Mouse (Mus musculus): ENCODE data around the gene Fbxl12.

The Fbxl12 gene

DNA sequence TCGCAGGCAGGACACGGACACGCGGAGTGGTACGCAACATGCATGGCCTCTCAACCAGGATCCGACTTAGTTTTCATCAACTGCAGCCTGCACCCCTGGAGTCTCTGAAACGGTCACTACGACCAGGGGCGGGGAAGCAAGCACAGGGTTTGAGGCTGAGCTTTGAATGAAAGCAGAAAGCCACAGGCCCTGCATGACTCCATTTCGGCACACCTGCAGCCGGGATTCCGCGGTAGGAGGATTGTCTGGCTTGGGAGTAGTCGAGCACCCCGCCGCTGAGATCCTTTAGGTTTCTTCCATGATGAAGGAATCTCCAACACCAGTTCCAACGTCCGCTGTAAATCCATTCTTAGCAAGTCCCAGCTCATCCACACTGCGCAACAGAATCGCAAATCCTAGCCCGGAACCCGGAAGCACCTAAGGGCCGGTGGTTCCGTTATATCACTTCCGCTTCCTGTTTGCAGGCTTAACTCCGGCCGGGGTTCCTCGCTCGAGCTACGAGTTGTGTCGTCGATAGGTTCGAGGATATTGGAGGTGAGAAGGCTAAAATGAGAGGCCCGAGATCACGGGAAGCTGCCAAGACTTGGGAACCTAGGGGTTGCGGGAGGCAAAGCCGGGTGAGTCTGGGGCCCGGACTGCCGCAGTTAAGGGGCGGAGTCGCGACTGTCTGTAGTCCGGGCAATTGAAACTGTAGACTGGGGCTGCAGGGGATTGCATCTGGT lies at the start of gene Fbxl12:
TSS of gene Fbxl12 (minus strand) at position 408 of the 722 bp plus-strand sequence.
- DNase-seq (ENCODE audit: low spot score in 2 of 2): peak; percentile 81 to 82

DNA sequence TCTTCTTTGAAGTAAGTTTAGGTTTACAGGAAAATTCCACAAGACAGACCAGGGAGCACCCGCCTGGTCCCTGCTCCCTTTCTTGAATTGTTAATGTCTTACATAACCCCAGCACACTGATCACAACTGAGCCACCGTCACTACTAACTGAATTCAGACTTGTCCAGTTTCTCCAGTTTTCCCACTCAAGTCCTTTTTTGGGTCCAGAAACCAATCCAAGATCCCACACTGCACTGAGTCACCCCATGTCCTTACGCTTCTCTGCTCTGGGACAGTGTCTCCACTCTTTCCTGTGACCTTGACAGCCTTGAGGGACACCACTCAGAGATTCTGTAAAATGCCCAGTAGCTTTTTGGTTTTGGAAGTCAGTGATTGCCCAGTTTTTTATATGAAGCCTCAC lies 48.3 kb upstream of the Fbxl12 start:
- DNase-seq (ENCODE audit: low spot score in 2 of 2): no peak

DNA sequence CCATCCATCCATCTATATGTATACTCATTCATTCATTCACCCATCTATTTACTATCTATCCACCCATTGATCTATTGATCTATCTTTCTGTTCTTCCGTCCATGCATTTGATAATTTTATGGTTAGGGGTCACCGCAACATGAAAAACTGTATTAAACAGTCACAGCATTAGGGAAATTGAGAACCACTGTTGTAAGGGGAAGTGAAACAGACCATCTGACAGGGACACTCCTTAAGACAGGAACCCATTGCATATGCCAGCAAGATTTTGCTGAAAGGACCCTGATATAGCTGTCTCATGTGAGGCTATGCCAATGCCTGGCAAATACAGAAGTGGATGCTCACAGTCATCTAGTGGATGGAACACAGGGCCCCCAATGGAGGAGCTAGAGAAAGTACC lies 45.9 kb upstream of the Fbxl12 start:
- DNase-seq (ENCODE audit: low spot score in 2 of 2): peak in 1 of 2 experiments; percentile 7

DNA sequence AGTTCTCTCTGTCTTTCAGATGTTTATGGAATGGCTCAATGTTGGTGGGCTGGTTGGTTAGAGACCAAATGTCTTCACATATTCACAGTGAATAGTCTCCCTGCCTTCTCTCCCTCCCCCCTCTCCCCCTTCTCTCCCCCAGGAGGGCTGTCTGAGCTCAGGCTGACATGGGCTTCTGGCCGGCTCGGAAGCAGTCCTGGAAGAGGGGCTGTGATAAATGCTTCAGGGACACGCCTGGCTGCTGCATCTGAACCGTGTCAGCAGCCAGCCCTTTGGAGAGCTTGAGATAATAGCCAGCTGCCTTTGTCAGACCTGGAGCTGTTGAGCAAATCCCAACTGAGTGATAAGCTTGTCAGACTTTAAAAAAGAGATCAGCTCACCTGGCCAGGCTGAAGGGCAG lies 45.3 kb upstream of the Fbxl12 start:
- no peak for DNase-seq (ENCODE audit: low spot score in 2 of 2)

DNA sequence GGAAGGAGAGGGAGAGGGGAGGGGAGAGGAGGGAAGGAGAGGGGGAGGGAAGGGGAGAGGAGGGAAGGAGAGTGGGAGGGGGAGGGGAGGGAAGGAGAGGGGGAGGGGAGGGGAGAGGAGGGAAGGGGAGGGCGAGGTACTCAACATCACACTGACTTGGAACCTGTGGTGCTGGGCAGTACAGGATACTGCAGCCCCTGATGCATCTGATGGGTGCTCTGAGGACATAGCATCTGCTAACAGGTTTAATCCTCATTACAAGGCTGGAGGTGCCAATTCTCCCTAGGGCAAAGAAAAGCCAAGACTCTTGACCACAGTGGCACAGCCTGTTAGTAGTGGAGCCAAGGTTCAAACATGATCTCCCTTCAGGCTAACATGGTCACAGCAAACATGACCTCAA lies 44.8 kb upstream of the Fbxl12 start:
- no peak for DNase-seq (ENCODE audit: low spot score in 2 of 2)

DNA sequence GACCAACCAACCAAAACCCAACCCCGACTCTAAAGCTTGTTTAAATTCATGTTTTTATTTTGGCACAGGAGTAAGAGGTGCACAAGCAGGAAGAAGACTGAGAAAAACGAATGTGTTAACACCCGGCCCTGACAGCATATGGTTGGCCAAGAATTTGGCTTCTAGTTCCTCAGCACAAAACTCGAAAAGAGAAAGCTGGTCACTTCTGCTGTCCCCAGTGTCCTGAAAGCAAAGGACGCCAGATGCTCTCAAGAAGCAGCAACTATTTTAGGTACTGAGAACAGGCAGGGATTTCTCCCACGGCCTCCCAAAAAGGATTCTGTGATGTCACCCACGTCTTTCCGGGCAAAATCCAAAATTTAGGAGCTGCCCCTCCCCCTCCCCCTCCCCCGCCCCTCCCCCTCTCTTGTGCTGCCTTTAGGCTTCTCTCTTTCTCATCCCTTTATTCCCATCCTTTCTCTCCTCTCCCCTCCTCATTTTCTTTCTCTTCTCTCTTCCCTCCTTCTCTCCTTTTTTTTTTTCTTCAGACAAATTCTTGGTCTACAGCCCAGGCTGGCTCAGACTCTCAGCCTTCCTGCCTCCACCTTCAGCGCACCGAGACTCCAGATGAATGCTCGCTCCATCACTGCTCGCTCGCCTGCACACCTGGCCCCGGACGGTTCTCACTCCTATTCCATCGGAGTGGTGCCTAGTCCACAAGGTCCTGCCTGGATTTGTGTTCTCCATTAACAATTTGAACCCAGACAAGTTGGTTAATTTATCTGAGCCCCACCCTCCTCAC lies 40.7 kb upstream of the Fbxl12 start:
- DNase-seq (ENCODE audit: low spot score in 2 of 2): peak in 1 of 2 experiments; percentile 13

DNA sequence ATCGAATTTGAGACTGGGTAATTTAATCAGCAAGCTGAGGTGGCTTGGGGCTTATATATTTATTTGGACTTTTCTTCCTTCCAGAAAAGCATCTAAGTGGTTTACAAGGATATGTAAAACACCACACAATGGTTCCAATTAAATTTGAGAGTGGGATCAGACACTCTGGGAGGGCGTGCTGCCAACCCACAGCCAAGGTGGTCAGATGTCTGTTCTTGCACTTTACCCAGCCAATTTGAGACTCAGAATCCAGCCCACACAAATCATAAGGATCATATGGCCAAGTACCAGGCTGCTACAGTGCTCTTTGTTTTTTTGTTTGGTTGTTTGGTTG lies 37.8 kb upstream of the Fbxl12 start:
- DNase-seq (ENCODE audit: low spot score in 2 of 2): no peak

DNA sequence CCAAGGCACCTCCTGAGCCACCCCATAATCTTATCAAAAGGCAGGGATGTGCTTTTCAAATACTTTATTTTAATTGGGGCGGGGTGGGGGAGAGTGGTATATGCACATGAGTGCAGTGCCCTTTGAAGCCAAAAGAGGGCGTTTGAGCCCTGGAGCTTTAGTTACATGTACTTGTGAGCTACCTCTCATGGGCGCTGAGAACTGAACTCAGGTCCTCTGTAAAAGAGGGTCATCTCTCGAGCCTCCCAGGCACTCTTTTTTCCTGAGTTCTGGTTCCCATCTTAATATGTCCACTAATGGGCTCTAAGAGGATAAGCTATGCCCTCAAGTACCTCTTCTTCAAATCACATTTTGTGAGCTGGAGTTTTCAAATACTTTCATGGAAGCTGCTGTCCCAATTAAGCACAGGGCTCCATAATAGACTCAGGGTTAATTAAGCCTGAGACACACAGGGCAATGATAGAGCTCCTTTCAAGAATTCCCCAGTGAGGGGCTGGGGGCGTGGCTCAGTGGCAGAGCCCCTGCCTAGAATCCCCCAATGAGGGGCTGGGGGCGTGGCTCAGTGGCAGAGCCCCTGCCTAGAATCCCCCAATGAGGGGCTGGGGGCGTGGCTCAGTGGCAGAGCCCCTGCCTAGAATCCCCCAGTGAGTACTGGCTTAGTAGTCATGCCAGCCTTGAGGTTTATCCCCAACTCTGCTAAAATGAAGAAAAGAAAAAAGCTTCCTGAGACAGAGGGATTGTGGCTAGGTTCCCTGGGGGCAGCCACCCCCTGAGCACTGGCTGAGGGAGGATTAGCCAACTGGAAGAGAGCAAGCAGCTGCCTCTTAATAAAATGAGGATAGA lies 37.2 kb upstream of the Fbxl12 start:
- no peak for DNase-seq (ENCODE audit: low spot score in 2 of 2)

DNA sequence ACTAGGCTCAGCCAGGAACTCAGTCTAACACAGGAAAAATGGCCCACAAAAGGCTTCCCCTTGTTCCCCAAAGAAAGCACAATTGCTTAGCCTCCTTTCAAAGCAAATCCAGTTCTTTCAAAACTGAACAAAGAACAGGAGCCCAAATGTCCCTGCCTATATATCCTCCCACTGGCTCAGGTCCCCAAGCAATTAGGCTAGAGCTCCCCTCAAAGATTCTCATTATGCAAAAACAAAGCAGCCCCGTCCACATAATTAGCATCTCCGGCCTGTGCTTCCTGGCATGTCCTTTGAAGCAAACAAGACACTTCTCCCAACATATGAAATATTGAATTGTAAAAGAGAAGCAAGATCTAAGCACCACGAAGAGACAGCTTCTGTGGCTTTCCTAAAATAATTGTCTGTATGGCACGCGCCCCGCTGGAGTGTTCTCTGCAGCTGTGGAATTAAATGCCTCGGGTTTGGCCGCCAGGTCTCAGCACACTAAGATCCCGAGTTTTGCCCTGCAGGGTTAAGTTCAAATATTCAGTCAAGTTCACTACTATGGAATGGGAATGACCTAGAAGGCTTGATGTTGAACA lies 35.9 kb upstream of the Fbxl12 start:
- DNase-seq (ENCODE audit: low spot score in 2 of 2): no peak

DNA sequence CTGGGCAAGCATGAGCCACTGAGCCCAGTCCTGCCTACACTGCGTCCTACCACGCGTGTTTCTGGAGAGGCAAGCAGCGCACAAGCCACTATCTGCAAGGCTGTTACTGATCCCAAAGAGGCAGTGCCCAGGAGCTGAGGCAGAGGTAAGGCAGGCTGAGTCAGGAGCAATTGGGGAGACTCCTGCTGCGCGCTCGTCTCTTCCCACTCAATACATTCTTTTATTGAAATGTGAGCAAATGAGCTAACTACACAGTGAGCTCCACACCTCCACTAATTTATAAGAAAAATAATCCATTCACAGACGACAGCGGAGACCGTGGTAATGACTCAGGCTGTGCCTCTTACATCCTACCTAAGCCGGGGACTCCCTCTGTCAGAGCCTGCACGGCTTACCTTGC lies 33.3 kb upstream of the Fbxl12 start:
- no peak for DNase-seq (ENCODE audit: low spot score in 2 of 2)

DNA sequence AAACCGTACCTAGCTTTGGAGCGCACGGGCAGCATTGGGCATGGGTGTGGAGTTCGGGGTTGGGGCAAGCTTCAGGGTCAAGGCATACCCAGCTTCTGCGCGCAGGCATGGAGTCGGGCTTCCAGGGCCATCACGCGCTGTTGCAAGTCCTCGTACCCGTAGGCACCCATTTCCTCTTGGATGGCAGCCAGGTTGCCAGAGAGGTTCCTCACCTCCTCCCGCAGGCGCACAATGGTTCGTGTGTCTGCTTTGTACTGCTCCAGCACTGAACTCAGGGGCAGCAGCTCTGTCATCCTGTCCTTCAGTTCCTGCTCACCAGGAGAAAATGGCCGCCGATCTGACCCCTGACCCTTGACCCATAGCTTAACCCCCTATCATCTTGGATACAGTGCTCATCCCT lies 27.5 kb upstream of the Fbxl12 start:
- DNase-seq (ENCODE audit: low spot score in 2 of 2): no peak

DNA sequence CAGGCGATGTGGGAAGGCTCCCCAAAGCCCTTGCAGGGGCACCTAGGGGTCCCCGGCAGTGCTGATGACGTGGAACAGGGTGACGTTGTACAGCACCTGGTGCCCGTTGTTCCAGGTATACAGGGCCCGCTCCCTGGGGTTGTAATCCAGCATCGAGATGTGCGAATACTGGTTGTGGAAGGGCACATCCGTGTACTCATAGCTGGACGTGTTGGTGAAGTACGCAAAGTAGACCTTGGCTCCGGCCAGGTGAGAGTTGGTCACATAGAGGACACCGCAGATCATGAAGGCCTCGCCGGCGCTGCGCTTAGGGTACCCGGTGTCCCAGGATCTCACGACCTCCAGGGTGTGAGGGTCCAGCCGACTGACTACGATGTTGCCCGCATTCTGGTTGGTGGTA lies 23.5 kb upstream of the Fbxl12 start:
- no peak for DNase-seq (ENCODE audit: low spot score in 2 of 2)

DNA sequence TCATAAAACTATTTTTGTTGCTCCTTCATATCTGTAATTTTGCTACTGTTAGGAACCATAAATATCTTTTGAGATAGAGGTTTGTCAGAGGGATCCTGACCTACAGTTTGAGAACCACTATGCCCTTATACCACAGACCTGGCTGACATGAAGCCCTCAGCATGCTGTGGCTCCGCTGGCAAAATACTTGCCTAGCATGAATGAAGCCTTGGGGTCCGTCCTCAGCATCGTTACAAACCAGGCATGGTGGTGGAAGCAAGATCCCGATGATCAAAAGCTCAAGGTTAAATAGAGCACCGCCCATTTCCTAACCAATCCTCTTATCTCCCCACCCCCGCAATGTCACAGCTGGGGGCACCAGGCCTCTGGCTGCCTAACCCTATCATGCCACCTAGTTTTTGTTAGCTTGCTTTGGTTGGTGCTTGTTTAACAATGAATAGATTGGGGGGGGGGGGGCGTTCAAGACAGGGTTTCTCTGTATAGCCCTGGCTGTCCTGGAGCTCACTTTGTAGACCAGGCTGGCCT lies 22.0 kb upstream of the Fbxl12 start:
- no peak for DNase-seq (ENCODE audit: low spot score in 2 of 2)

DNA sequence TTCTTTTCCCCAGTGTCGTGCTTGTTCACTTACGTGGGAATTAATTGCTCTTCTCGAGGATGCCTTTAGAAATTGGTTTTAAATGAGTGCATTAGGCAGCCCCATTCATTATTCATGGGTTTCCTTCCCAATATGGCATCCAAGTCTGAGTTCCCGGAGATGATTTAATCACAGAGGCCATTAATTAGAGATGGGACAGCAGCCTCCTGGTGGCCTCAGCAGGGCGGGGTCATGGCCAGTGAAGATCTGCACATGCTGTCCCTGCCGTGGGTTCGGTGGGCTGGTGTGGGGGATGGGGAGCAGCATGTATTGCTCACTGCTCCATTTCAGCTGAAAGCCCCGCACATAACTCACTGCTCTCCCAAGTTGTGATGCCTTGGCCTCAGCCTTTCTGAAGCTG lies 21.4 kb upstream of the Fbxl12 start:
- no peak for DNase-seq (ENCODE audit: low spot score in 2 of 2)

DNA sequence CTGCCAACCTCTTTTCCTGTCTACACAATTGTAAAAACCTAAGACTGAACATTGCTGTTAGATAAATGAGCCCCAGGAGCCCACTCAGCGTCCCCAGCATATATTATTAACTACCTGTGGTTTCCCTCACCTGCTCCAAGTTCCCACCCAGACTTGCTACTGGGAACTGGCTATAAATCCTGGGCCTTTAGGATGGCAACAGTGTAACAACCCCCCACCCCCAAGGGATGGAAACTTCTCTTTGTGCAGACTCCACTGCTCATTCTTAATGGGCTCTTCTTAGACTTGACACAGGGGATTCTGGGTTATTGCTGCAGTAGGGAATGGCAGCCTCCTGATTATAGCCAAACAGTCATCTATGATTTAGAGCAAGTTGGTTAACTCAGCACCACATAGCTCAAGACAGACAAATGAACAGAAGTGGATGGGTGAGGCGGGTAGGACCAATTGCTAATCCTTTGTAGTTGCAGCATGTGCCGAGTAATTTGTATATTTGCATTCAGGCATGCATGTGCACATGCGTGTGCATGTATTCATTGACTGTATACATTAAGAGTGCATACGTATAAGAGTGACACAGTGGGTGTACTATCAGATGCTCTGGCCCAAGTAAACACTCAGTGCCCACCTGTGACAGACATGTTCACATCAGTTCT lies 20.5 kb upstream of the Fbxl12 start:
- no peak for DNase-seq (ENCODE audit: low spot score in 2 of 2)

DNA sequence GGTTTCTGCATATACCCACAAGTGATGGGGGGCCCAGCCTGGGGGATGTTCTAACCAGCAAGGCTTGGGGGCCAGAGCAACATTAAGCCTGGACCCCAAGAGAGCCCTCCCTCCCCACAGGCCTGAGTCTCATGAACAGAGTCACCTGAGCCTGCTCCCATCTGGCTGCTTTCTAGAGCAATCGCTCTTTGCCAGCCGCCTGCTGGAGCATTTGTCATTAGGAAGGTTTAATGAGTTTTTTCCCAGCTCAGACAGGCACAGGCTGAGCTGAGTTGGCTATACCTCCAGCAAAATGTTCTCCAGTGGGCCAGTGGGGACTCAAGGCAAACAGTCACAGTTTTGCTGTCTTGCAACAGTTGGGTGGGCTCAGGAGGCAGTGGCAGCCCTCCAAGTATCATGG lies 19.8 kb upstream of the Fbxl12 start:
- no peak for DNase-seq (ENCODE audit: low spot score in 2 of 2)

DNA sequence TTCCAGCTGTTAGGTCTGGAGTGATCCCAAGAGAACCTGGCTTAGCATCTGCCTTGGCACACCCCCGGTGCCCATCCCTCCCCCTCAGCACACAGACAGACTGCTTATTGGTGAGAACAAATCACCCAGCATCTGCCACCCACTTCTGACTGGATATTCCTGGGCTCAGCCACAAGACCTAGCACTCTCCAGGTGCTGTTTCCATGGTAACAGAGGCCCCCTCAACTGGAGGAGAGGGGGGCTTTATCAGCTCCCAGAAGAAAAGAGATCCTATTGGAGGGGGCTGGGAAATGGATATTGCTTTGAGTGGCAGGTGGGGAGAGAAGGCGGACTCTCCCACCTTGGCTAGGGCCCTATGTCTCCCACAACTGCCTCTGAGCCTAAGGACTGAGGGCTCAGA lies 19.4 kb upstream of the Fbxl12 start:
- no peak for DNase-seq (ENCODE audit: low spot score in 2 of 2)

DNA sequence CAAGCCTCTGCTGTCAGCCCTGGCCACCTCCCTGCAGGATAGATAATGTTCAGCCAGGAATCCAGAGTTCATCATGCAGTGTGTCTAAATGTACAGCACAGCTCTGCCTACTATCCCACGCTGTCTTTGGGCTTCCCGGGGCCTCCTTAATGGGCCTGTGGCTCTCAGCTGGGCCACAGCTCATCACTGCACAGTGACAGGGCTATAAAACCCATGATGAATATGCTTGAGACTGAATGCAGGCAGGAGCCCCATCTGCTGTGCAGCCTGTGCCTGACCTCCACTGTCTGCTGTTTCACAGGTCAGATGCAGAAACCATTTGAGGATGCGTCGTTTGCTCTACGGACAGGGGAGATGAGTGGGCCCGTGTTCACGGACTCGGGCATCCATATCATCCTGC lies 18.3 kb upstream of the Fbxl12 start:
- no peak for DNase-seq (ENCODE audit: low spot score in 2 of 2)

DNA sequence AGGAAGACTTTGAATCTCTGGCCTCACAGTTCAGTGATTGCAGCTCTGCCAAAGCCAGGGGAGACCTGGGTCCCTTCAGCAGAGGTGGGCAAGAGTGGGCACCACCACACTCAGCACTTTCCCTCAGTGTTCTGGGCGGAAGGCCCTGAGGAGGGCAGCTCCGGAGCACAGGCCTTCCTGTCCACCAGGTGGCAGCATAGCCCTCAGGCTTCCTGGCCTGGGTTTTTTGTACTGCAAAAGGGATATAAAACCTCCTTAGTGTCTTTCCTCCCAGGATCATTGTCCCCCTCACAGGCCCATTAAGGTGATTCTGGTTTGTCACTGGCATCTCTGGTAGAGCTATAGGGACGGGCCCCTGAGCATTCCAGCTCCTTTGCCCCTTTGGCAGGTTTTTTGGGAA lies 17.8 kb upstream of the Fbxl12 start:
- peak in 1 of 2 experiments; percentile 39 for DNase-seq (ENCODE audit: low spot score in 2 of 2)

DNA sequence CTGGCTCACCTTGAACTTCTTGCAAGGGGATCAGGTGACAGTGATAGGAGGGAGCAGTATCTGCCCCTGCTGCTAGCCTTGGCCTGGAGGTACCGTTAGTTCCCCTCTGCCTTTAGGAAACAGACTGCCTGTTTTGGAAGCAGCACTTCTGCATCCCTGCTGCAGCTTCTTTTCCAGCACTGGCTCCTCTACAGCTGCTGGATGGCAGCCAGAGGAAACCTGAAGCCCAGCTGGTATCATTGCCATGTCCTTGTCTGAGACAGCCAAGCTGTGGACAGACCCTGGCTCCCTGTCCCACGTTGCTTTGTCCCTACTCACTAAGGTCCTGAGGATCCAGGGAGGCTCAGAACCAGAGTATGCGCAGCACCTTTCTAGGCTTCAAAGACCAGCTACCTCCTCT lies 13.0 kb upstream of the Fbxl12 start:
- peak; percentile 54 to 59 for DNase-seq (ENCODE audit: low spot score in 2 of 2)

DNA sequence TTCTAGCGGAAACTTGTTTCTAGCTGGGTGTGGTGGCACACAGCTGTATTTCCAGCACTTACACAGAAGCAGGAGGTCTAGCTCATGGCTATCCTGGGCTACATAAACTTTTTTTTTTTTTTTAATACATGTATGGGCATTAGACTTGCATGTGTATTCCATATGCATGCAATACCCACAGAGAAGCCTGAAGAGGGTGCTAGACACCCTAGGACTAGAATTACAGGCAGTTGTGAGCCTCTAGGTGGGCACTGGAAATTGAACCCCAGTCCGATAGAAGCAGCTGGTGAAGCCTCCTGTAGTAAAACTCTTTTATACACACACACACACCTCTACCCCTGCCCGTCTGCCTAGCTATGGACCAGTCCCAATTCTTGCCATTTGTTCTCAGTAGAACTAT lies 9.3 kb upstream of the Fbxl12 start:
- no peak for DNase-seq (ENCODE audit: low spot score in 2 of 2)

DNA sequence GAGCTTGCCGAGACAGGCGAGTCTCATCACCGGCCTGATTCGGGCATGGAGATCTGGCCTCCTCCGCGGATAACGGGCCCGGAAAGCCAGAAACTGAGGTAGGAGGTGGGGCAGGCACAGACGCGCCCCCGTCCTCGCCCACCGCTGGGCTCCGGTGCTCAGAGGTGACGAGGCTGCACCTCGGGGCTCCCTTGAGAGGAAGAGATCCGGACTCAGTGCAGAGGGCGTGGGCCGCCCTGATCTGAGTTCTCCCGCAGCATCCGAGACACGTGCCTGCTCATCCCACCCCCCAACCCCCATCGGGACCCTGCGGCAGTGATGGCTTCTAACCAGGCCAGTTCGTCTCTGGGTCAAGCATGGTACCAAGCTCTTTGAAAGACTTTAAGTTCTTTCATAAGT lies 7.7 kb upstream of the Fbxl12 start:
- no peak for DNase-seq (ENCODE audit: low spot score in 2 of 2)
